Mouse (Mus musculus) activated CD4-positive, CD25-positive, alpha-beta regulatory T cell, adult 4 months (primary cell): ENCODE measurements around the gene Cyb5rl. TPM values are rescaled to one million over a fixed set of nuclear protein-coding genes. Genes with fewer than 3 reads are reported as not detected.

ENCODE experiments used
- ATAC-seq: one replicate; pipeline ENCODE4 v1.8.0; 2017
- polyA plus RNA-seq, 2 experiments: library from polyadenylated mRNA; unstranded; fragments of 100-300 nt; shearing (Covaris generic); gene quantifications; one replicate each; pipeline ENCODE4 v1.2.1; 2017

The Cyb5rl gene
- polyA plus RNA-seq, 2 experiments from 2014 or later = 6.1 to 8.5 TPM

- no peak for ATAC-seq
These were observed 51.1 kb downstream of the Cyb5rl start for GRCm38 (mm10) chr4:107117741-107118385.

- ATAC-seq = no peak
These were observed 52.3 kb downstream of the Cyb5rl start for GRCm38 (mm10) chr4:107119056-107119455.

- ATAC-seq = no peak
These were observed 53.9 kb downstream of the Cyb5rl start for GRCm38 (mm10) chr4:107120676-107121075.

GRCm38 (mm10) chr4:107121165-107121943 lies 54.6 kb downstream of the Cyb5rl start:
- ATAC-seq = no peak

- ATAC-seq = no peak
These were observed 57.6 kb downstream of the Cyb5rl start for GRCm38 (mm10) chr4:107124376-107124775.

GRCm38 (mm10) chr4:107125101-107125500 lies 58.3 kb downstream of the Cyb5rl start:
- ATAC-seq = no peak

GRCm38 (mm10) chr4:107126389-107126788 lies 59.6 kb downstream of the Cyb5rl start:
- no peak for ATAC-seq

- no peak for ATAC-seq
These were observed 60.2 kb downstream of the Cyb5rl start for GRCm38 (mm10) chr4:107126891-107127524.

GRCm38 (mm10) chr4:107127901-107128669 lies 61.3 kb downstream of the Cyb5rl start:
- no peak for ATAC-seq

- ATAC-seq = no peak
These were observed 62.6 kb downstream of the Cyb5rl start for GRCm38 (mm10) chr4:107129373-107129772.

- ATAC-seq = no peak
These were observed 63.7 kb downstream of the Cyb5rl start for GRCm38 (mm10) chr4:107130534-107130933.

GRCm38 (mm10) chr4:107134891-107135290 lies 68.1 kb downstream of the Cyb5rl start:
- no peak for ATAC-seq

- no peak for ATAC-seq
These were observed 68.9 kb downstream of the Cyb5rl start for GRCm38 (mm10) chr4:107135663-107136062.

- no peak for ATAC-seq
These were observed 69.7 kb downstream of the Cyb5rl start for GRCm38 (mm10) chr4:107136531-107136930.

Other genes with a start within 250 kb of the Cyb5rl start
- 10 to 100 TPM; 42.9 to 48.0 TPM for gene Ssbp3, start 156.3 kb upstream of the Cyb5rl start, polyA plus RNA-seq
- gene Mrpl37, start 120 bp upstream of the Cyb5rl start, polyA plus RNA-seq = 10 to 100 TPM; 36.0 to 43.2 TPM
- gene Cdcp2, start 29.9 kb downstream of the Cyb5rl start, polyA plus RNA-seq = not detected
- 100 to 1,000 TPM; 376 to 381 TPM for gene Tmem59, start 111.4 kb downstream of the Cyb5rl start, polyA plus RNA-seq
- gene Tceanc2, start 112.1 kb downstream of the Cyb5rl start, polyA plus RNA-seq = 10 to 100 TPM in 1 of 2 experiments, 1 to 10 TPM in 1; 9.8 to 20.5 TPM
- under 1 TPM; 0.30 to 0.47 TPM for gene Ldlrad1, start 142.2 kb downstream of the Cyb5rl start, polyA plus RNA-seq
- 10 to 100 TPM; 22.5 to 24.6 TPM for gene Lrrc42, start 186.5 kb downstream of the Cyb5rl start, polyA plus RNA-seq
- gene Hspb11, start 186.6 kb downstream of the Cyb5rl start, polyA plus RNA-seq = 10 to 100 TPM; 27.9 to 34.0 TPM
- not detected for gene Dio1, start 240.2 kb downstream of the Cyb5rl start, polyA plus RNA-seq
- gene Yipf1, start 247.4 kb downstream of the Cyb5rl start, polyA plus RNA-seq = 100 to 1,000 TPM in 1 of 2 experiments, 10 to 100 TPM in 1; 91.4 to 105 TPM